Mouse (Mus musculus) liver, postnatal 0 days (tissue): ENCODE results near the gene Eppin.

ENCODE experiments used
- CTCF ChIP-seq: sonication (generic); IDR thresholded peaks from 2 replicates; pipeline ENCODE4 v1.5.1; 2016; ENCODE audit warnings: antibody characterized with exemption, low read depth
- EP300 ChIP-seq: IDR thresholded peaks from 2 replicates; pipeline ENCODE4 v1.6.1; 2016; ENCODE audit warnings: antibody characterized with exemption, low read depth, mild to moderate bottlenecking

DNA sequence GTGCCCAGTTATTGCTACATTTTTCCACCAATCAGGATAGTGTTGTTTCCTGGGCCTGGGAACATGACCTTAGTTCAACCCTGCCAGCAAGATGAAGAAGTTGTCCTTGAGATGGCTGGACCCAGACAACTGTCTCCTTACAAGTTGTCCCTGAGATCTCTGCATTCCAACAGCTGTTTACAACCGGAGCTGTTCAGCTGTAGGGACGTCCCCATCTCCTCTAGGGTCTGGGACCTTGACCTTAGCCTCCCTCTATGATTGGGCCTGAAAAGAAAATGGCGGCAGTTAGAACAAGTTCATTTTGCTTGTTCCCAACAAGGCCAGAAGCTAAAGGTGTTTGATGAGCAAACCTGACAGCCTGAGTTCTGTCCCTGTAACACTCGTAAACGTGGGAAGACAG, 25.7 kb upstream of the Eppin start:
- no peak for TF ChIP-seq CTCF
- TF ChIP-seq EP300: no peak
